Mouse (Mus musculus) left cerebral cortex, adult 11 months (tissue): Measurements from ENCODE around the gene Hsd17b11.

ENCODE experiments used
- DNase-seq: peaks from one replicate; pipeline ENCODE4 v3.0.0; 2022; ENCODE audit warnings: low spot score

The Hsd17b11 gene

GRCm38 (mm10) chr5:104021597-104022378 lies at the start of gene Hsd17b11:
Gene Hsd17b11 (minus strand): TSS chr5:104021919.
- DNase-seq, result peak; percentile 39

GRCm38 (mm10) chr5:104071048-104071447 lies 49.3 kb upstream of the Hsd17b11 start:
- DNase-seq, result no peak

- no peak for DNase-seq
Measured at GRCm38 (mm10) chr5:104068751-104069150, 47.0 kb upstream of the Hsd17b11 start.

- DNase-seq, result no peak
Measured at GRCm38 (mm10) chr5:104062773-104063551, 41.2 kb upstream of the Hsd17b11 start.

- DNase-seq, result no peak
Measured at GRCm38 (mm10) chr5:104061936-104062772, 40.4 kb upstream of the Hsd17b11 start.

GRCm38 (mm10) chr5:104060429-104060828 lies 38.7 kb upstream of the Hsd17b11 start:
- DNase-seq, result no peak

- DNase-seq, result no peak
Measured at GRCm38 (mm10) chr5:104059628-104060027, 37.9 kb upstream of the Hsd17b11 start.

- DNase-seq, result no peak
Measured at GRCm38 (mm10) chr5:104058021-104058420, 36.3 kb upstream of the Hsd17b11 start.

- no peak for DNase-seq
Measured at GRCm38 (mm10) chr5:104056295-104056694, 34.6 kb upstream of the Hsd17b11 start.

- no peak for DNase-seq
Measured at GRCm38 (mm10) chr5:104055816-104056215, 34.1 kb upstream of the Hsd17b11 start.

- DNase-seq, result no peak
Measured at GRCm38 (mm10) chr5:104054938-104055337, 33.2 kb upstream of the Hsd17b11 start.

GRCm38 (mm10) chr5:104052956-104053355 lies 31.2 kb upstream of the Hsd17b11 start:
- DNase-seq, result no peak

GRCm38 (mm10) chr5:104048139-104048538 lies 26.4 kb upstream of the Hsd17b11 start:
- no peak for DNase-seq

GRCm38 (mm10) chr5:104047200-104048105 lies 25.7 kb upstream of the Hsd17b11 start:
- DNase-seq, result no peak

GRCm38 (mm10) chr5:104046256-104047199 lies 24.8 kb upstream of the Hsd17b11 start, which contains the start of gene Nudt9:
Gene Nudt9 (plus strand): TSS chr5:104046306.
- peak; percentile 95 for DNase-seq

GRCm38 (mm10) chr5:104043704-104044103 lies 22.0 kb upstream of the Hsd17b11 start:
- no peak for DNase-seq

- DNase-seq, result no peak
Measured at GRCm38 (mm10) chr5:104042906-104043305, 21.2 kb upstream of the Hsd17b11 start.

- no peak for DNase-seq
Measured at GRCm38 (mm10) chr5:104039154-104039932, 17.6 kb upstream of the Hsd17b11 start.

- DNase-seq, result no peak
Measured at GRCm38 (mm10) chr5:104036686-104037085, 15.0 kb upstream of the Hsd17b11 start.
